Mouse (Mus musculus): ENCODE data around the gene Gm3526.
"Not testable (repeated sequence)": the region's sequence is repeated elsewhere in the genome, so short reads cannot be mapped to it uniquely, and the experiment has no call there.

The Gm3526 gene

GRCm38 (mm10) chr14:5260480-5260879 lies at the start of gene Gm3526:
Gm3526 (minus strand) TSS chr14:5260580.
- not testable (repeated sequence) for DNase-seq (ENCODE audit: low spot score in 2 of 2)
